Mouse (Mus musculus): ENCODE data around the gene Npas3.

The Npas3 gene

GRCm38 (mm10) chr12:53864436-53865136, 616.1 kb downstream of the Npas3 start:
- DNase-seq (ENCODE audit: low read depth) = no peak

GRCm38 (mm10) chr12:53865691-53866090, 617.2 kb downstream of the Npas3 start:
- no peak for DNase-seq (ENCODE audit: low read depth)

DNA sequence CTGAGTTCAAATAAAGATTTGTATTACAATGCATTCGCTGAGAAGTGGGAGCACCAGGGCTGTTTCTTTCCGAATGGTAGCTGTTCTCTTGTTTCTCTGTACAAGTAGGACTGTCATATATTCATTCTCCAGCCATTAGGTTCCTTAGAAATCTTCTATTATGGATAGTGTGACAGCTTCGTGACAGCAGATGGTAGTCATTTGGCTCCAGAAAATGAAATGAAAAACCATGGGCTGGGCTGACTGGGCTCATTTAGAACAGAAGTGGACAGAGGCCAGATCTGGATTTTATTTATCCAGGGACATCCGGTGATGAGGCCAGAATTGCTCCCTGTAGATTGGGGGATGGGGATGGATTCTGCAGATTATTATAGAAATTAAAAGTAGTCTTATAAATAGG, 621.5 kb downstream of the Npas3 start:
- DNase-seq (ENCODE audit: low read depth) = no peak

- no peak for DNase-seq (ENCODE audit: low read depth)
Observed at GRCm38 (mm10) chr12:53875226-53875625, 626.7 kb downstream of the Npas3 start.

GRCm38 (mm10) chr12:53876693-53877092, 628.2 kb downstream of the Npas3 start:
- no peak for DNase-seq (ENCODE audit: low read depth)

- no peak for DNase-seq (ENCODE audit: low read depth)
Observed at GRCm38 (mm10) chr12:53881684-53882083, 633.2 kb downstream of the Npas3 start.

GRCm38 (mm10) chr12:53882863-53883262, 634.4 kb downstream of the Npas3 start:
- no peak for DNase-seq (ENCODE audit: low read depth)

DNA sequence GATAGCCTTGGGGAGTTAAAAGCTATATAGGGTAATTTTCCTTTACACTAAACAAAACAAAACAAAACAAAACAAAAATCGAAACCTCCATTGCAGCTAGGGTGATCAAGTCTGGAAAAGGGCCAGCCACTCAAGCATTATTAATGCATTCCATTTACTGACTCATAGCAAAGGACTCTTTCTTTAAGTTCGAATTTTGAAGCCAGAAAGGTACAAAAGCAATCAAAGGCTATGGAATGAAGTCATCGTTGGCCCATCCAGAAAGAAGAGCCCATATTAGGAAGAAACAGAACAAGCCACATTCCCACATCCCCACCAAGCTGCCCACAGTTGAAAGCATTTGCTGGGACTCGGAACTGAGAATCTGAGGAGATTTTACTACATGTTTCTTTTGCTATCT, 640.1 kb downstream of the Npas3 start:
- no peak for DNase-seq (ENCODE audit: low read depth)

DNA sequence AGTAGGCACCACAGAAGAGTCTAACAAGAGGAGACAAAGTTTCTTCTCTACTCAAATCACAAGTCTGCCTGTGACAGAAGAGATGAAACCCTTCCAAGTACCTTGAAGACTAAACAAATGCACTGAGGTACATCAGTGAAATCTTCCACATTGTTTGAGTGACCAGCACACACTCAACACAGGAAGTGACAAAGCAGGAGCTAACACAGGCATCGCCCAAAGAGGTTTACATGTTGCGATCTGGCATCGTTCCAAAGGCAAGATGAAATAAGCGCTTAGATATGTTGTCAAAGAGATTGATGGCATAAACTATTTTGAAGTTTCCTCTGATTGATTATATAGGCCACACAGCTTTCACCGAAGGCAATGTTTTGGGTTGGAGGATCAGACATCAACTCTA, 647.4 kb downstream of the Npas3 start:
- DNase-seq (ENCODE audit: low read depth) = no peak

GRCm38 (mm10) chr12:53908761-53909160, 660.3 kb downstream of the Npas3 start:
- DNase-seq (ENCODE audit: low read depth) = no peak

DNA sequence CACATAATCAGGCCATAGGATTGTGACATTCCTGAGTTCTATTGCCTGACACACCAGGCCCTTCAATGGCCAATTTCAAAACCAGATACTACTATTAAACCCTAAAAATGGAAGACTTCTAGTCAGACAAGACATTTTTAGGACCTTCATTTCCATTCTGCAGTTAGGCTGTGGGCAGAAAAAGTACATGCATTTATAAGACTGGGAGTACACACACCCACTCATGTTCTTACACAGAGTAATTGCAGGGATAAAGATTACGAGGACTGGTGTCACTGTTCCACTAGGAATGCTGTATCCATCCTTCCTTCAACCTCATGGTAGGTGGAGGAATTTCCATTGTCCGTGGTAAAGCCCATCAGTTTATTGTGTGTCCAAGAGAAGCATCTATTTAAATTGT, 661.7 kb downstream of the Npas3 start:
- DNase-seq (ENCODE audit: low read depth) = no peak

DNA sequence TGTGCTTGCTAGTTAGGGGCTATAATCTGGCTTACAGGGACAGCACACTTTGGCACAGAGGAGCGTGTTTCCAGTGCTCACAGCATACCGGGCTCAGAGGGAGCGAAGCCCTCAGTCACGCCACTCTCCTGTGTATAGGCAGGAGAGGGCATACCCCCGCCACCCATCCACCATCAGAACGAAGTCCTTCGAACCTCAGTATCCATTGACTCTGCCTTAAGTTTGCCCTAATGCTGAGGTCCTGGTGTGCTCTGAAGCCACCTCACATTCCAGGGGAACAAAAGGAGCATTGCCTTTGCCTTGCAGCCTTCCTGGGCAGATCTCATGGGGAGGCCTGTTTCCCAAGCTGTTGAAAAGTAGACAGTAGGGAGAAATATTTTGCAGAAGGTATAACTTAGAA, 673.7 kb downstream of the Npas3 start:
- DNase-seq (ENCODE audit: low read depth) = no peak

DNA sequence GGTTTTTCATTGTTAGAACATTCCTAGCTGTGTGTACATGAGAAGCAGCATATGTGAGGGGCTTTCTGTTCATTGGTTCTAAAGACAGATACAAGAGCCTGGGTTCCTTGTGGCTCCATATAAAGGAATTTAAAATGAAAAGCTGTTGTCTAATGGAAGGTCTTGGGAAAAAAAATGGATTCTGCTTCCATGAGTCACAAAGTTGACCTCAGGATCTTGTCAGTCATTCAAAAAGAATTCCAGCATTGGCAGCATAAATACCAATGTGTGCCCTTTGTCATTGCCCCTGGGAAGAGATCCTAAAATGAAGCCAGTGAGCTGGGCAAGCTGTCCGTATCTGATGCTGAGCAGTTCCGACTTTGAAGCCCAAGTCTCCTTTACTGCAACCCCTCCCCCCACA, 700.3 kb downstream of the Npas3 start:
- peak; percentile 7 for DNase-seq (ENCODE audit: low read depth)

GRCm38 (mm10) chr12:53962004-53962403, 713.5 kb downstream of the Npas3 start:
- no peak for DNase-seq (ENCODE audit: low read depth)

DNA sequence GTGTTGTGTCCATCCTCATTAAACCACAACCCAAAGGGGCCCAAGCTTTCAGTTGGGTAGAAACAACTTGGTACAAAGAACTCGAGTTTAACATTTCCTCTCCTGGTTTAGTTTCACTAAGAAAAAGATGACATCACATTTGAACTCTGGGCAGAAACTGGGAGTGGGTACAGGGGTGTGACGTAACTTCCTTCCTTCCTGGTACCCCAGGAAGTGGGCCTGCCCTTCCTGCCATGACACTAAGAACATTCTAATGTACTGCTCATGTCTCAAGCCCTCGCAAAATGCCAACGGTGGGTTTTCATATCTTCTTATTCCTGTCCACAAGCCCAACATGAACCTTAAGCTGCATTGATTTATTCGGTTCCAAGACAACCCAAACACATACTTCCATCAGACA, 715.1 kb downstream of the Npas3 start:
- no peak for DNase-seq (ENCODE audit: low read depth)

DNA sequence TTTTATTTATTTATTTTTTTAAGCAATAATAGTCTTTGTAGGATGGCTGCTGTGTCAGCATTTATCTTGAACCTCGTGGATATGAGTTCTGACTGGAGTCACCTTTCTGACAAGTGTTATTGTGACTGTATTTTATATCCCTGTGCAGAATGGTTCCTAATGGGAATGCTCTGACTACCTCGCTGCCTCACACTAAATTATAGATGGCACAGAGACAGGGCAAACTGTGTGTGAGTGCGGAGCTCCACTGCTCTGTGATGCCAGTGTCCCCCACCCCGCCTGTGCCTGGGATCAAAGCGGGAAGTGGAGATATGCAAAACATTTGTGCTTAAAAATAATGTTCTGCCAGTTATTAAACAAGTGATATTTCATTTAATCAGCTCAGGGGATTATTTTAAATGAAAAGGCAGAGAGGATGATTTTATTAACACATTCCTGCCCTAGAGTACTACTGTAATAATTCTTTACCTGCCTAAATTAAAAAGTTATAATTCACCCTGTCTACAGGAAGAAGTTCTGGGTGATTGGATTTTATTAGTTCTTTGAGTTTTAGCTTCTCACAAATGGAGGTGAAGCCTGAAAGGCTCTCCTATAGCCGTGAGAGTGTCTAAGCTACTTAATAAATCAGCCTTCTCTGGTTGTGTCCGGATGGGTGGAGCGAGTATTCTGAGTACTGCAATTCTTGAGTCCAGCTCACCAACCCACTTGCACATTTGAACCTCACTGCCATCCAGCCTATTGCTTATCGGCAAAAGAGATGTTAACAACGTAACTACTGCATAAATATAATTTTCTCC, 721.1 kb downstream of the Npas3 start:
- DNase-seq (ENCODE audit: low read depth) = no peak

GRCm38 (mm10) chr12:53970721-53971120, 722.2 kb downstream of the Npas3 start:
- no peak for DNase-seq (ENCODE audit: low read depth)

GRCm38 (mm10) chr12:53973414-53973813, 724.9 kb downstream of the Npas3 start:
- no peak for DNase-seq (ENCODE audit: low read depth)

GRCm38 (mm10) chr12:53981575-53982507, 733.4 kb downstream of the Npas3 start:
- no peak for DNase-seq (ENCODE audit: low read depth)

- no peak for DNase-seq (ENCODE audit: low read depth)
Observed at GRCm38 (mm10) chr12:53983946-53984345, 735.5 kb downstream of the Npas3 start.

DNA sequence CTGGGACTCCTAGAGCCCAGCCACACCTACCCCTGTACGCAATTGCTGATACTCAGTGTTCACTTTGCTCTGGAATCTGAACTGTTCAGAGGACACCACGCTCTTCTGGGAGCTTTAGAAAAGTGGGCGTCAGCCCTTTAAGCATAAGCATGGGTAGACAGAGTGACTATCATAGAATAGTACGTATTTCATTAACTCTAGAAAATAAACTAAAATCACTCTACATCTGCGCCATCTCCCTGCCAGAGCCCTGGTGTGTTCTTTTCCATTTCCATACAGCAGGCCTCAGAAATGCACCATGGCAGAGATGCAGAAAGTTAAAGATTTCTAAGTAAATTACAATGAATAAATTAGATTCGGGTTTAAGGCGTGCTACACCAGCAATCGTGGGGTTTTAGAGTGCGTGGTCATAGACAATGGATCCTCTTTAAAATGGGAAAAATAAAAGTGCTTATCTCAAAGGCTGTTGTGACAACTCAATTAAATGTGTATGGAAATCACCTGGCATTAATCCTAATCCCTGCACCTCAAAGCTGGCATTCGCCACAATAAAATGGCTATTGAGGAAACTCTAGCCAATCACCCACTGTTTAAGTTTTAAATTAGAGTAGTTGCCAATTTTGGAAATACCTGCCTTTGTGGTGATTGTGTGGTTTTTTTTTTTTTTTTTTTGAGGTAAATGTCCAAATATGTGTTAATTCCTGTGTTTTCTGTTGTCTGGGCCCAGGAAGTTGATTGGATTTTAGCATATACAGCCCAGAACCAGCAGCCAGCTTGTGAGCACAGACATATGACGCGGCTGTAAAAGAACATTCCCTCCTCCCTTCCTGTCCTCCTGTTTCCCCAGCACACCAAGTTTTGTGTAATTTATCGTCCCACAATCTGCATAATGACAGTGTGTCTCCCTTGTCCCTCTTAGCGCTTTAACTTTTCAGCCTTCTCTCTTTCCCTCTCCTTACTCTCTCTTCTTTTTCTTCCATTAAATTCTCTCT, 737.7 kb downstream of the Npas3 start:
- DNase-seq (ENCODE audit: low read depth) = no peak
